Comparison of ENCODE assay signal across 7 mouse cellular contexts in the genomic region with DNA sequence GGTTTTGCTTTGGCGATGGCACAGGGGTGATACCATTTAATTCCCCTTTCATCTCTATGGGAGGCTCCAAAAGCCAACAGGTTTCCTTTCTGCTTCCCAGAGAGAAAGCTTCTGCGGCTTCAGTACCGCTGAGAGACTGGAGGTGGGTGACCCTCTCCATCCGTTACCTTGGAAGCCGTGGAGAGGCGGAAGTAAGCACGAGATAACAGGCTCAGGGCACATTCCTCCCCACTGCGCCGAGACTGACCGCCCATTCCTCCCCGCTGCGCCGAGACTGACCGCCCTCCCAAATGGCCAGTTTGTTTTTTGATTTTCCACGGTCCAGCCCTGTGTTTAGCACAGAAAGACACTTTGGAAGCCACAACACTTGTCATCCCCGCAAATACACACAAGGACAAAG. TPM values are rescaled to one million over a fixed set of nuclear protein-coding genes. Genes with fewer than 3 reads are reported as not detected.
DNase-seq lines count a peak whose midpoint lies in the region; ATAC-seq and TF ChIP-seq lines count a peak whose summit lies in the region.

No protein-coding gene starts in this region.

- TF ChIP-seq CTCF in gastrocnemius, adult 2 months (IDR thresholded peaks at IDR 0.05), result no peak

- 0 out of 2 replicates have a peak overlapping the region, but pooled peaks have one; percentile 15 for H3K27ac ChIP-seq in forebrain, embryonic 12.5 days
- no peak overlapping the region for H3K27ac ChIP-seq in intestine, embryonic 16.5 days (ENCODE audit: low read length)
- H3K27ac ChIP-seq in midbrain, embryonic 11.5 days (ENCODE audit: low read depth, low read length), result no peak overlapping the region
- no peak overlapping the region for H3K27ac ChIP-seq in gastrocnemius, adult 2 months

- no peaks in the 10 kb centered on the region for H3K9me3 ChIP-seq in forebrain, embryonic 12.5 days
- no peaks in the 10 kb centered on the region for H3K9me3 ChIP-seq in intestine, embryonic 16.5 days (ENCODE audit: control insufficient read depth, low read length)
- no peaks in the 10 kb centered on the region for H3K9me3 ChIP-seq in midbrain, embryonic 11.5 days (ENCODE audit: control insufficient read depth, low read length)

- DNase-seq in embryo, embryonic 10.5 days (ENCODE audit: low spot score), result peak; percentile 75
- DNase-seq in midbrain, embryonic 11.5 days (ENCODE audit: low spot score, missing footprints), result peak; percentile 93
- DNase-seq in gastrocnemius, adult 2 months, result no peak

- peaks cover 60% of the 10 kb centered on the region for H3K27me3 ChIP-seq in forebrain, embryonic 12.5 days
- peaks cover 8% of the 10 kb centered on the region; the same call in 1 of the 2 replicates for H3K27me3 ChIP-seq in intestine, embryonic 16.5 days (replicated peaks; ENCODE audit: control insufficient read depth, insufficient read depth, low read length)
- peaks cover 63% of the 10 kb centered on the region for H3K27me3 ChIP-seq in midbrain, embryonic 11.5 days (ENCODE audit: control insufficient read depth, insufficient read depth, low read length)

- no peaks in the 10 kb centered on the region for H3K36me3 ChIP-seq in forebrain, embryonic 12.5 days (replicated peaks)
- H3K36me3 ChIP-seq in intestine, embryonic 16.5 days (ENCODE audit: control insufficient read depth, insufficient read depth, low read length), result no peaks in the 10 kb centered on the region
- no peaks in the 10 kb centered on the region for H3K36me3 ChIP-seq in midbrain, embryonic 11.5 days (ENCODE audit: control insufficient read depth, insufficient read depth, low read length)

- peak overlapping the region; percentile 48 for H3K4me2 ChIP-seq in forebrain, embryonic 12.5 days
- H3K4me2 ChIP-seq in intestine, embryonic 16.5 days (ENCODE audit: low read depth, low read length), result peak overlapping the region; percentile 21
- H3K4me2 ChIP-seq in midbrain, embryonic 11.5 days, result peak overlapping the region; percentile 39

- peak overlapping the region; percentile 13; the same call in 1 of the 2 replicates for H3K9ac ChIP-seq in forebrain, embryonic 12.5 days
- H3K9ac ChIP-seq in intestine, embryonic 16.5 days (ENCODE audit: low read depth, low read length), result no peak overlapping the region
- H3K9ac ChIP-seq in midbrain, embryonic 11.5 days (ENCODE audit: low read length), result no peak overlapping the region

- H3K4me3 ChIP-seq in forebrain, embryonic 12.5 days (replicated peaks), result peak overlapping the region; percentile 10; the same call in 1 of the 2 replicates
- H3K4me3 ChIP-seq in intestine, embryonic 16.5 days (ENCODE audit: low read length), result peak overlapping the region; percentile 9; the same call in 1 of the 2 replicates
- peak overlapping the region; percentile 7; the same call in 1 of the 2 replicates for H3K4me3 ChIP-seq in midbrain, embryonic 11.5 days (ENCODE audit: low read depth, low read length)
- H3K4me3 ChIP-seq in gastrocnemius, adult 2 months, result no peak overlapping the region; the same call in 1 of the 2 replicates

- peaks cover 63% of the 10 kb centered on the region for H3K4me1 ChIP-seq in forebrain, embryonic 12.5 days
- peaks cover 4% of the 10 kb centered on the region; the same call in 1 of the 2 replicates for H3K4me1 ChIP-seq in intestine, embryonic 16.5 days (ENCODE audit: control insufficient read depth, insufficient read depth, low read length)
- H3K4me1 ChIP-seq in midbrain, embryonic 11.5 days (ENCODE audit: control insufficient read depth, insufficient read depth, low read length), result peaks cover 35% of the 10 kb centered on the region

- intact Hi-C loops in gastrocnemius, adult 2 months (cut with DNase I), result no loop called here

- no peak for ATAC-seq in forebrain, embryonic 12.5 days (ENCODE audit: low FRiP score)
- ATAC-seq in intestine, embryonic 16.5 days, result no peak
- peak; percentile 17; the same call in 1 of the 2 replicates for ATAC-seq in midbrain, embryonic 11.5 days (ENCODE audit: low FRiP score)
- no peak; the same call in 1 of the 2 replicates for ATAC-seq in megakaryocyte-erythroid progenitor cell, adult 5-6 weeks (replicated peaks; ENCODE audit: low FRiP score, low TSS enrichment, poor library complexity, severe bottlenecking)
- ATAC-seq in erythroblast, adult 5-6 weeks (replicated peaks; ENCODE audit: low FRiP score, poor library complexity, severe bottlenecking), result no peak

- WGBS in forebrain, embryonic 12.5 days, result 1% methylated on average over 16 of the region's 16 CpGs
- WGBS in intestine, embryonic 16.5 days, result 1% methylated on average over 16 of the region's 16 CpGs
- 0% methylated on average over 16 of the region's 16 CpGs for WGBS in midbrain, embryonic 11.5 days

RNA-seq across cellular contexts. Expression of a gene that starts 55.4 kb away (rescaled TPM):
- 20.8 and 28.1 TPM in 2 replicates for polyA plus RNA-seq in forebrain, embryonic 12.5 days (2016; fragmentation: Nextera tagmentation; extraction: Ambion mirVana)
- not detected in 2 replicates for polyA plus RNA-seq in intestine, embryonic 16.5 days (2015; fragmentation: Nextera tagmentation; extraction: Ambion mirVana)
- polyA plus RNA-seq in midbrain, embryonic 11.5 days (2014; fragmentation: Nextera tagmentation; extraction: Ambion mirVana), result 6.8 and 7.5 TPM in 2 replicates
- not detected in 2 replicates for total RNA-seq in megakaryocyte-erythroid progenitor cell, adult 5-6 weeks (2014; fragmentation: Nextera tagmentation)
- total RNA-seq in megakaryocyte-erythroid progenitor cell, adult 5-6 weeks (2017), result not detected in 2 replicates
- total RNA-seq in erythroblast, adult 5-6 weeks (2015; ENCODE audit: low replicate concordance), result not detected in 2 replicates
- not detected in 2 replicates for total RNA-seq in erythroblast, adult 5-6 weeks (2017; ENCODE audit: low replicate concordance)
- not detected for total RNA-seq in gastrocnemius, adult 2 months (2021)
